29 mouse cellular contexts compared by ENCODE assay signal in the genomic region with DNA sequence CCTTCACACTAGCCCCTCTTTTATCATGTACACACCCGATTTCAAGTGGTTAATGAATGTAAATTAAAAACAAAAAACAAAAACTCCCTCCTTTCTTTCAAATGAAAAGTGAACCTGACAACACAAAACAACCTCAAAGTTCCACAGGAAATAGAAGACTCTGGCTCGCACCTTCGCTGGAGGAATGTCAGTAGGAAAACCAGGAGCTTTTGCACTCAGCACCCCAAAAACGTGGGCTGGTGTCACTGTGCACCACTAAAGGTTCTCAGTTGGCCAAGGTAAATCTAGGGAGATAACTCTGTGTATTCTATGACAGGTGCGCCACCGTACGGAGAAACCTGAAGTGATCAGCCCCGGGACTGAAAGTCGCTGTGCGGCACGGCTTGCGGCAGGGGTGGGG.
DNase-seq lines count a peak whose midpoint lies in the region; ATAC-seq lines count a peak whose summit lies in the region.
"Had no signal": no experiment of that assay in that cellular context is flagged by ENCODE, and none has a peak within 500 bp of the region (broad histone marks: within the 10 kb centered on the region; RNA-seq: fewer than 3 reads in every experiment).

No protein-coding gene starts in this region.

- no peaks in the 10 kb centered on the region for H3K36me3 ChIP-seq in liver, embryonic 11.5 days (ENCODE audit: control insufficient read depth, insufficient read depth, low read length)
- H3K36me3 ChIP-seq: embryonic facial prominence, embryonic 10.5 days; embryonic facial prominence, embryonic 15.5 days; forebrain, embryonic 12.5 days; hindbrain, embryonic 12.5 days; intestine, embryonic 15.5 days; limb, embryonic 12.5 days; lung, embryonic 15.5 days; midbrain, embryonic 12.5 days; neural tube, embryonic 12.5 days had no signal

- no peaks in the 10 kb centered on the region for H3K27me3 ChIP-seq in liver, embryonic 11.5 days (replicated peaks; ENCODE audit: control insufficient read depth, insufficient read depth, low read length)
- H3K27me3 ChIP-seq: embryonic facial prominence, embryonic 15.5 days; forebrain, embryonic 12.5 days; hindbrain, embryonic 12.5 days; intestine, embryonic 15.5 days; limb, embryonic 12.5 days; lung, embryonic 15.5 days; megakaryocyte, embryonic 14.5 days; midbrain, embryonic 12.5 days; neural tube, embryonic 12.5 days had no signal

- peak; percentile 4 for DNase-seq in liver
- no peak for DNase-seq in liver, embryonic 11.5 days (ENCODE audit: low spot score)
- peak; percentile 42 for DNase-seq in ES-CJ7 (ENCODE audit: low read depth, low spot score)
- DNase-seq in R1 (ENCODE audit: low read depth, low spot score): peak; percentile 87
- DNase-seq in testis, postnatal 14 days (ENCODE audit: low spot score): peak; percentile 23
- no peak for DNase-seq in spleen, adult 18-20 months
- DNase-seq: B cell, adult 2 months; cerebellum, adult 8-10 months; cerebellum, postnatal 25 days; forebrain, postnatal 0 days; kidney, adult 9 months; kidney, postnatal 14 days; right cerebral cortex, postnatal 4 days; thymus, adult 2 months; thymus, postnatal 36 days had no signal

- whole genome bisulfite sequencing in liver, embryonic 11.5 days: 70% methylated on average over 12 of the region's 12 CpGs

- no peaks in the 10 kb centered on the region for H3K4me1 ChIP-seq in liver, embryonic 11.5 days (replicated peaks; ENCODE audit: control insufficient read depth, insufficient read depth, low read length)
- H3K4me1 ChIP-seq: embryonic facial prominence, embryonic 10.5 days; embryonic facial prominence, embryonic 15.5 days; intestine, embryonic 15.5 days; limb, embryonic 12.5 days; lung, embryonic 15.5 days; megakaryocyte, embryonic 14.5 days; midbrain, embryonic 12.5 days; neural tube, embryonic 12.5 days had no signal

- H3K27ac ChIP-seq in liver, embryonic 11.5 days (ENCODE audit: low read depth, low read length): no peak overlapping the region
- H3K27ac ChIP-seq: embryonic facial prominence, embryonic 10.5 days; embryonic facial prominence, embryonic 15.5 days; forebrain, embryonic 12.5 days; hindbrain, embryonic 12.5 days; hindbrain, postnatal 0 days; intestine, embryonic 15.5 days; left cerebral cortex, adult 2 months; limb, embryonic 12.5 days; liver, embryonic 14.5 days; lung, embryonic 15.5 days; midbrain, embryonic 12.5 days; neural tube, embryonic 12.5 days had no signal

- ATAC-seq in liver, embryonic 11.5 days (replicated peaks; ENCODE audit: low FRiP score): no peak
- ATAC-seq: forebrain, postnatal 0 days; hindbrain, postnatal 0 days; intestine, embryonic 15.5 days had no signal

- no peak overlapping the region for H3K4me2 ChIP-seq in liver, embryonic 11.5 days
- H3K4me2 ChIP-seq: embryonic facial prominence, embryonic 15.5 days; forebrain, embryonic 12.5 days; hindbrain, embryonic 12.5 days; intestine, embryonic 15.5 days; limb, embryonic 12.5 days; lung, embryonic 15.5 days; midbrain, embryonic 12.5 days; neural tube, embryonic 12.5 days had no signal

- H3K4me3 ChIP-seq in liver, embryonic 11.5 days (ENCODE audit: low read depth, low read length): no peak overlapping the region
- H3K4me3 ChIP-seq: embryonic facial prominence, embryonic 10.5 days; embryonic facial prominence, embryonic 15.5 days; forebrain, embryonic 12.5 days; hindbrain, embryonic 12.5 days; intestine, embryonic 15.5 days; left cerebral cortex, adult 2 months; limb, embryonic 12.5 days; lung, embryonic 15.5 days; megakaryocyte, embryonic 14.5 days; midbrain, embryonic 12.5 days; myocyte; neural tube, embryonic 12.5 days had no signal

- no peaks in the 10 kb centered on the region for H3K9me3 ChIP-seq in liver, embryonic 11.5 days (ENCODE audit: control insufficient read depth, low read length)
- H3K9me3 ChIP-seq: intestine, embryonic 15.5 days; lung, embryonic 15.5 days had no signal

- H3K9ac ChIP-seq in liver, embryonic 11.5 days (ENCODE audit: low read depth, low read length): no peak overlapping the region
- H3K9ac ChIP-seq: embryonic facial prominence, embryonic 15.5 days; forebrain, embryonic 12.5 days; forebrain, postnatal 0 days; hindbrain, embryonic 12.5 days; intestine, embryonic 15.5 days; limb, embryonic 12.5 days; liver, embryonic 14.5 days; lung, embryonic 15.5 days; midbrain, embryonic 12.5 days; neural tube, embryonic 12.5 days had no signal

Comparison
In these comparisons a context has a peak if more than half of its experiments do, and no peak if none do; other contexts are left out.
1. DNase-seq: peak in liver (single experiment), ES-CJ7 (single experiment), R1 (single experiment) and testis, postnatal 14 days (single experiment); none in liver, embryonic 11.5 days (single experiment) and spleen, adult 18-20 months (0 of 2).